Mouse (Mus musculus): ENCODE measurements around the gene BC028528.
"Not testable (repeated sequence)": the region's sequence is repeated elsewhere in the genome, so short reads cannot be mapped to it uniquely, and the experiment has no call there.

BC028528 gene

GRCm38 (mm10) chr3:95881979-95882815 is 9.6 kb downstream of the BC028528 start, which contains the start of gene Ciart:
TSS of gene Ciart (minus strand) at chr3:95882251.
- in situ Hi-C loops (cut with MboI, MseI): loop anchor here in 1 of 2 experiments (10.0 kb wide), 1 partner anchor 723 kb away; the partner anchor contains the start of gene Lix1l

DNA sequence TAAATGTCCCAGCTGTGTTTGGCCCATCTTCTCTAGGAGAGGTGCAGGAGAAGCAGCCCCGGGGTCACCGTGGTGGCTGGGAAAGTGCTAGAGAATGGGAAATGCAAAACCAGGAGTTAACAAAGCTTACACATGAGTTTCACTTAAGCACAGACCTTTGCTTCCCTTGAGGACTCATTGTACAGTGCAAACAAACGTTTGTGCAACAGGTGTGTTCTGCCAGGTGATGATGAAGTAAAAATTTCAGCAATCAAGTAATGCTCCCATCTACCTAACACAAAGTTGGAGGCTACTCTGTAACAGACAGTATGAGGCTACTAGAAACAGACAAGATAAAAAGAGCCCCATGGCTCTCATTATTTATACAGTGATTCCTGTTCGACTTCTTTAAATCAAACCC is 12.7 kb downstream of the BC028528 start:
- in situ Hi-C loops (cut with MboI, MseI): no loop called here

DNA sequence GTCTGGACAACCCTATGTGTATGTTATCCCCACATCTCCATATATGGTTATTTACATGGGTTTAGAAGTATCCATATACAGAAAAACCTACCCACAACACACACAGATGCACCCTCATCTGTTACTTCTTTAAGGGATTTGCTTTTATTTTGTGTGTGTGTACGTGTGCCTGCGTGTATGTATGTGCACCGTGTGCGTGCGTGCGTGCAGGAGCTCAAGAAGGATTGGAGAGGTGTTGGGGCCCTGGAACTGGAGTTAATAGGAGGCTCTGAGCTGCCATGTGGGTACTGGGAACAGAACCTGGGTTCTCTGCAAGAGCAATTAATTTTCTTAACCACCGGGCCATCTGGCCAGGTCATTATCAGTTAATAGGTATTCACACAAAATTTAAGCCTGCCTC is 19.8 kb downstream of the BC028528 start:
- in situ Hi-C loops (cut with MboI, MseI): no loop called here

DNA sequence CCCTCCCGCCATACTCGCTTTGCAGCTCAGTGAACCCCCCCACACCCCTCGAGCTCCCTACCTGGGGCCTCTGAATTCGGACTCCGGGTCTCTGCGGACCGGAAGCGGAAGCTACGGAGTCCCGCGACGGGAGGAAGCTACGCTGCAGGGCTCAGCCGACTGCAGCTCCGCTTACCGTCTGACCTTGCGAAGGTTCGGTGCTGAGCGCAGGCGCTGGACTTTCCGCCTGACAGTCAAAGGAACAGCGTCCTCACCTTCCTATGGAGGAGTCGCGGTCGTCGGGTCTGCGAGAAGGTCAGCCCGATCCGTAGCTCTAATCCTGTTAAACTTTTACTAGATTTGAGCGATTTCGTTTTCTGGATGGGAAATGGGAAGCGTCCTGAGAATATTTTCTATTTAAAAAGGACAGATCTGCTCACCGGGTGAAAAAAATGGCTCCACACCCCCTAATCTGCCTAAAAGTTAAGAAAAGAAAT is 20.4 kb downstream of the BC028528 start, which contains the start of gene Mrps21:
TSS of gene Mrps21 (minus strand) at position 128 of the 476 bp plus-strand sequence.
- in situ Hi-C loops (cut with MboI, MseI): no loop called here

DNA sequence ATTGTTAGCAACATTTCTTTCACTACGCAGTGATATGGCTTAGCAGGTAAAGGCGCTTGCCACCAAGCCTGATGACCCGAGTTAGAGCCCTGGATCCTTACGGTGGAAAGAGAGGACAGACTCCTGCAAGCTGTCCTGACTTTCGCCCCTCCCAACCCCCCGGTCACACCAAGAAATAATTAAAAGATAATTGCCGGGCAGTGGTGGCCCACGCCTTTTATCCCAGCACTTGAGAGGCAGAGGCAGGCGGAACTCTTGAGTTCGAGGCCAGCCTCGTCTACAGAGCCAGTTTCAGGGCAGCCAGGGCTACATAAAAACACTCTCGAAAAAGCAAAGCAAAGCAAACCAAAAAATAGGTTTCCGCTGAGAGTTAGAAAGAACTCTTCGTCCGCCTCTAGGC is 20.8 kb downstream of the BC028528 start:
- in situ Hi-C loops (cut with MboI, MseI): no loop called here

- in situ Hi-C loops (cut with MboI, MseI): loop anchor here in 1 of 2 experiments (5.0 kb wide), 1 partner anchor 190 kb away; the partner anchor contains the start of gene Vps45
Measured at GRCm38 (mm10) chr3:95867408-95867807, 24.4 kb downstream of the BC028528 start.

- in situ Hi-C loops (cut with MboI, MseI): loop anchor here in 1 of 2 experiments (5.0 kb wide), 1 partner anchor 191 kb away; the partner anchor contains the start of gene Vps45
Measured at GRCm38 (mm10) chr3:95866071-95866470, 25.7 kb downstream of the BC028528 start.

DNA sequence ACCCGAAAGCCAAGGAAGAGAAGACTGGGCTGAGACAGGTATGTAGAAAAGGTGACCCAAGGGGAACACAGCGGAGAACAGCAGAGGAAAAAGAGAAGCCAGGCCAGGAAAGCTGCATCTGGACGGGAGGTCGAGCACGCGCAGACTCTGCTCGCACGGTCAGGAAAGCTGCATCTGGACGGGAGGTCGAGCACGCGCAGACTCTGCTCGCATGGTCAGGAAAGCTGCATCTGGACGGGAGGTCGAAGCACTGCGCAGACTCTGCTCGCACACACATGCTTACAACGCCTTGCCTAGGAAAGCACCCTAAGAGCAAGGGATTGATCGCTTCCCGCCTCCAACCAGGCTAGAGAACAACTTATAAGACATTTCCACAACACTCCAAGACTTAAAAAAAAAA is 26.2 kb downstream of the BC028528 start:
- in situ Hi-C loops (cut with MboI, MseI): loop anchor here in 1 of 2 experiments (5.0 kb wide), 1 partner anchor 192 kb away; the partner anchor contains the start of gene Vps45

GRCm38 (mm10) chr3:95865050-95865449 is 26.8 kb downstream of the BC028528 start:
- in situ Hi-C loops (cut with MboI, MseI): loop anchor here in 1 of 2 experiments (5.0 kb wide), 1 partner anchor 192 kb away; the partner anchor contains the start of gene Vps45

- in situ Hi-C loops (cut with MboI, MseI): no loop called here
Measured at GRCm38 (mm10) chr3:95863578-95863977, 28.2 kb downstream of the BC028528 start.

DNA sequence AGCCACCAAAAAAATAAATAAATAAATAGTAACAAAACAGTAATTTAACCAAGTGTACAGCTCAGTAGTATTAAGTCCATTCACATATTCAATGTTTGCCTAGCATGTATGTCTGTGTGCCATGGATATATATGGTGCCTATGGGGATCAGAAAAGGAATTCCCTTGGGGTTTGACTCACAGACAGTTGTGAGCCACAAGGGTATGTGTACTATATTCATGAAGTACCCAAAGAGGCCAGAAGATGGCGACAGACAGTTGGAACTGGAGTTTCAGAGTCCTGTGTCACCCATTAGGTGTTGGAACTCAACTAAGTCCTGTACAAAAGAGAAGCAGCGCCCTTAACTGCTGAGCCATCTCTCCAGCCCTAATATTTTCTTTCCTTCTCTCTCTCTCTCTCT is 30.0 kb downstream of the BC028528 start:
- in situ Hi-C loops (cut with MboI, MseI): no loop called here

DNA sequence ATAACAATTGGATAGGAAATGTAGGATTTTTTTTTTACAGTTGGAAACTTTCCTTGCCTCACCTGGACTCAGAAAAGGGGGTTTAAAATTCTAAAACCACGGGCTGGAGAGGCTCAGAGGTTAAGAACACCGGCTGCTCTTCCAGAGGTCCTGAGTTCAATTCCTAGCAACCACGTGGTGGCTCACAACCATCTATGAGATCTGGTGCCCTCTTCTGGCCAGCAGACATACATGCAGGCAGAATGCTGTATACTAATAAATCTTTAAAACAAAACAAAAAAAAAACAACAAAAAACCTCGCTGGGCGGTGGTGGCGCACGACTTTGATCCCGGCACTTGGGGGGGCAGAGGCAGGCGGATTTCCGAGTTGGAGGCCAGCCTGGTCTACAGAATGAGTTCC is 30.6 kb downstream of the BC028528 start:
- in situ Hi-C loops (cut with MboI, MseI): no loop called here

GRCm38 (mm10) chr3:95860323-95860722 is 31.5 kb downstream of the BC028528 start:
- in situ Hi-C loops (cut with MboI, MseI): no loop called here

- in situ Hi-C loops (cut with MboI, MseI): not testable (repeated sequence)
Measured at GRCm38 (mm10) chr3:95858278-95858677, 33.5 kb downstream of the BC028528 start.

- in situ Hi-C loops (cut with MboI, MseI): not testable (repeated sequence)
Measured at GRCm38 (mm10) chr3:95857050-95857449, 34.8 kb downstream of the BC028528 start.

DNA sequence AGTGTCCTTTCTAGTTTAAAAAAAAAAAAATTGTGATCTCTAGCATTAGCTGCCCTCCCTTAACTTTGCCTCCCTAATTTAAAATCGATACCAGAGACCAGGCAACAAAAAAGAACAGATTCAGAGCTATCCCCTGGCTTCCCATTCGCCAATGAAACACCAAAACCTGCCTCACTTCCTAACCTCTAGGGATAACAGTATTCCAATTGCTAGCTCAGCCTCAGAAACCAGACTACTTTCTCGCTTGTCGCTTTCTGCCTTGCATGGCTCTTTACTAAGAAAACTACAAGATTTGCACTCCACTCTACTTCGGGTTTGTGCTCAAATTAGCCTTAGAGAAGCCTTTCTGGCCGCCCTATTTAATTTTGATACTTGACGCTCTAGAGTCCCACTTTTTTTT is 35.7 kb downstream of the BC028528 start:
- in situ Hi-C loops (cut with MboI, MseI): no loop called here

DNA sequence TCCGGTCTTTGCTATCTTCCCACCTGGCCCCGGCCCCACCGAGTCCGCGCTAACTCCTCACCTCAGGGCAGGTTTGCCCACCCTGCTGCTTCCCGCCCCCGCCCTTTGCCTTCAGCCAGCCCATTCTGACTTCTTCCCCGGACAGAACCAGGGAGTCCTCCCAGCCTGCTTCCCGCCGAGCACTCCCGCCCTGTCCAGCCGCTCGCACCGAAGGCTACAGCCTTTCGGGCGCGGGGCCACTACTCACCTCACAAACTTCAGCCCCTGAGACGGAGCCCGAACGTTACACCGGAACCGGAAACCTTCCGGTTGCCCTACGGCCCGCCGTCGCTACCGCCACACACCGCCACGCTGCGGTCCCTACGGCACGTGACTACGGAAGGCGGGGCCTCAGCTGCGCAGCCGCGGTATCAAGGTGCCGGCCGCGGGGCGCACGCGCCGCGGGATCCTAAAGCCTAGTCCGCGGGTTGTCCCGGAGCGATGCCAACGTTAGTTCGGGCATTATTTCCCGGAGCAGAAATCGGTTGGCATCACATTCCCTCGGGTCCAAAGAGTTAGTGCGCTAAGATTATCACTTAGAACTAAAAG is 36.2 kb downstream of the BC028528 start, which contains the start of gene Prpf3:
TSS of gene Prpf3 (minus strand) at position 384 of the 588 bp plus-strand sequence.
- in situ Hi-C loops (cut with MboI, MseI): no loop called here

DNA sequence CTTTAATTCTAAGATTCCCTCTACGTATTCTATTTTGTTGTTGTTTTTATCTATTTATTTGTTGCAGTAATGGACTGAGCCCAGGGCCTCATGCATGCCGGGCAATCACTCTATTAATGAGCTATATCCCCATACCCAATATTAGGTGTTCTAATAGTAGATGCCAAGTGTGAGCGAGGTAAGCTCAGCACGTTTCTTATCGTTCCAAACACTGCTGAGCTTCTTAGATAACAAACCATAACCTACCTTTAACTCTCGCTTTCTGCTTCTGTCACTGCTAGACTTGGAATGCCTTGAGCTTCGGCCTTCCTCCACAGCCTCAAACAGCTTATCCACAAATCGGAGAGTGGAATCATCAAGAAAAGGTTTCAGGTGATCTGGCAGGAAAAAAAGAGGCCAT is 40.5 kb downstream of the BC028528 start:
- in situ Hi-C loops (cut with MboI, MseI): no loop called here

DNA sequence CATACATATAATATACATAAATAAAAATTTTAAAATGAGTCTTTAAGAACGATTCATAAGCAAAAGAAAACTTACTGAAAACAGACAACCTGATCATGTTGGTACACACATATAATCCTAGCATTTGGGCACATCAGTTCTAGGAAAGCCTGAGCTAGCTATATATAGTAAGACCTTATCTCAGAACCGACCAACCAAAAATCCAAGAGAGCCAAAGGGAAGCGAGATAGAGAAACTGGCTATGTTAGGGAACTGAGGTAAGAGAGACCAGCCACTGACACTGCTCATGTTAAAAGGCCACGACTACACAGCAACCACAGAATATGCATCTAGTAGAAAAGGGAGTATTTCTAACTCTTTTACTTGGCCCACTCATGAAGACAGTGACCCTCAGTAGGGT is 41.2 kb downstream of the BC028528 start:
- in situ Hi-C loops (cut with MboI, MseI): no loop called here

DNA sequence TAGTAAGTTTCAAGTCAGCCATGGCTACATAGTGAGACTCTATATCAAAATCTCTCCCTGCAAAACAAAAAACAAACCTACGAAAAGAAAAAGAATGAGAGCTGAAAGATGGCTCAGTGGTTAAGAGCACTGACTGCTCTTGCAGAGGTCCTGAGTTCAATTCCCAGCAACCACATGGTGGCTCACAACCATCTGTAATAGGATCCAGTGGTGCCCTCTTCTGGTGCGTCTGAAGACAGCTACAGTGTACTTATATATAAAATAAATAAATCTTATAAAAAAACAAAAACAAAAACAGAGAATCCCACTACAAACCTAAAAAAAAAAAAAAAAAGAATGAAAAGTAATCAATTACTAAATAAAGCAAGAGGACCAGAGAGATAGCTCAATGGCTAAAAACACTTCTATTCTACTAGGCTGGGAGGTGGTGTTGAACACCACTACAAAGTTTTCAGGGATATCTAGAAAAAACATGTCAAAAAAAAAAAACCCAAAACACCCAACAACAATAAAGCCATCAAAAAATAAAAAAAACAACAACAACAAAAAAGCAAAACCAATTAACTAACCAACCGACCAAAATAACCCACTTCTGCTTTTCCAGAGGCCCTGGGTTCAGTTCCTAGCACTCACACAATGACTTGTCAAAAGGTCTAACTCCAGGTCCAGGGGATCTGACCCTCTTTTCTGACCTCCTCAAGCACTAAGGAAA is 49.1 kb downstream of the BC028528 start:
- in situ Hi-C loops (cut with MboI, MseI): loop anchor here in 1 of 2 experiments (10.0 kb wide), 1 partner anchor 508 kb away; no protein-coding TSS in a partner anchor

GRCm38 (mm10) chr3:95839250-95839649 is 52.6 kb downstream of the BC028528 start:
- in situ Hi-C loops (cut with MboI, MseI): loop anchor here in 1 of 2 experiments (5.0 to 10.0 kb wide), 2 partner anchors 62 to 504 kb away; no protein-coding TSS in a partner anchor

Measured in T-helper 17 cell (primary cell).